Mouse (Mus musculus) limb, embryonic 14.5 days (tissue): ENCODE data around the gene Rpl27a. TPM values are rescaled to one million over a fixed set of nuclear protein-coding genes. Genes with fewer than 3 reads are reported as not detected.

Experiments used
- ATAC-seq: fragments of 200-750 bp; cut with Nextera tagmentation; 2 replicates; pipeline ENCODE4 v1.8.0; 2017; ENCODE audit warnings: low read depth, moderate number of reproducible peaks, moderate TSS enrichment; ENCODE audit not compliant: low FRiP score
- DNase-seq: peaks from one replicate; pipeline ENCODE4 v3.0.0-alpha.2; 2015; ENCODE audit warnings: low spot score
- H3K27ac ChIP-seq: fragments of 300-500 bp; sonication (generic); replicated peaks from 2 replicates; pipeline ENCODE4 v1.5.1; 2014; ENCODE audit warnings: low read depth, mild to moderate bottlenecking, low read length, moderate library complexity, mixed read lengths
- H3K27me3 ChIP-seq: fragments of 300-500 bp; sonication (generic); 2 replicates; pipeline ENCODE4 v1.6.1; 2014; ENCODE audit warnings: low read length, mixed read lengths; ENCODE audit not compliant: control insufficient read depth, insufficient read depth
- H3K36me3 ChIP-seq: fragments of 300-500 bp; sonication (generic); 2 replicates; pipeline ENCODE4 v1.6.1; 2014; ENCODE audit warnings: mild to moderate bottlenecking, low read length, moderate library complexity, mixed read lengths; ENCODE audit not compliant: control insufficient read depth, insufficient read depth
- H3K4me1 ChIP-seq: fragments of 300-500 bp; sonication (generic); 2 replicates; pipeline ENCODE4 v1.6.1; 2014; ENCODE audit warnings: antibody characterized with exemption, low read length, mixed read lengths; ENCODE audit not compliant: control insufficient read depth, insufficient read depth
- H3K4me2 ChIP-seq: fragments of 300-500 bp; sonication (generic); replicated peaks from 2 replicates; pipeline ENCODE4 v1.6.1; 2014; ENCODE audit warnings: low read depth, mild to moderate bottlenecking, low read length, moderate library complexity; ENCODE audit not compliant: severe bottlenecking
- H3K4me3 ChIP-seq: fragments of 300-500 bp; sonication (generic); replicated peaks from 2 replicates; pipeline ENCODE4 v1.5.1; 2014; ENCODE audit warnings: low read length
- H3K9ac ChIP-seq: fragments of 300-500 bp; sonication (generic); 2 replicates; pipeline ENCODE4 v1.6.1; 2014; ENCODE audit warnings: mild to moderate bottlenecking, low read depth, low read length, moderate library complexity; ENCODE audit not compliant: severe bottlenecking
- H3K9me3 ChIP-seq: fragments of 300-500 bp; sonication (generic); 2 replicates; pipeline ENCODE4 v1.6.1; 2016; ENCODE audit warnings: low read length; ENCODE audit not compliant: control insufficient read depth
- POLR2A ChIP-seq: fragments of 200-500 bp; IDR thresholded peaks from 2 replicates; pipeline ENCODE4 v1.8.0; 2012; ENCODE audit warnings: inconsistent platforms, mild to moderate bottlenecking, moderate library complexity, borderline replicate concordance; ENCODE audit not compliant: insufficient read depth, insufficient read length; ENCODE audit errors: extremely low read depth
- WGBS: fragments of 180-500 bp; shearing (Covaris S2); extraction: QIAGEN DNeasy Blood & Tissue Kit; methylation state at CpG from one replicate; pipeline ENCODE4 v1.1.7; 2014; 5-methylcytosine and 5-hydroxymethylcytosine counted together
- polyA plus RNA-seq, 2 experiments: library from polyadenylated mRNA; depleted of rRNA in 1 of 2; stranded (reverse) in 1 of 2; unstranded in 1 of 2; fragments of >200 nt; fragmentation: Nextera tagmentation in 1 of 2; extraction: Ambion mirVana in 1 of 2; gene quantifications; 2 replicates each; pipeline versions ENCODE4 v1.2.1 to v1.2.3; 2012 to 2014

Gene Rpl27a
- polyA plus RNA-seq, 2 experiments, result 165 to 923 TPM

DNA sequence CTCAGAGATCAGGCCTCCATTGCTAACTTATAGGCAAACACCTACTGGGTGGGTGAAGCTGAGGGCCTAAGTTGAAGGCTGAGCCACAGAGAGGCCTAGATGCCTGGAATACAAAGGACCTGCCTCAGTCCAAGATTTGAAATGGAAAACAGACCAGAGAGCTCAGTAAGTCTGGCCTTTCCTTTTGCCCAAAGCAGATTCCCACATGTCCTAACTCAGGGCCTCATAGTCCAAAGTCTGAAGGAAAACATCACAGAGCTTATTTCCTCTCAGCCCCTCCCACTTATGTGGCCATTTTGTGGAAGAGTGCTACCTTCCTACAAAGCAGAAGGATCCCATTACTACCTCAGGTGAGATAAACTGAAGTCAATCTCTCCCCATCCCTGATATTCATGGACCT, 22.0 kb downstream of the Rpl27a start:
- Histone ChIP-seq H3K9ac (no peak overlapping the region), H3K36me3 (peaks cover 72% of the 10 kb centered on the region), H3K4me2 (no peak overlapping the region), H3K27me3 (no peaks in the 10 kb centered on the region), H3K9me3 (no peaks in the 10 kb centered on the region), H3K4me1 (peaks cover 8% of the 10 kb centered on the region; the same call in 1 of the 2 replicates), H3K4me3 (no peak overlapping the region), H3K27ac (no peak overlapping the region)
- no peak for TF ChIP-seq POLR2A
- ATAC-seq, result no peak
- DNase-seq, result no peak

DNA sequence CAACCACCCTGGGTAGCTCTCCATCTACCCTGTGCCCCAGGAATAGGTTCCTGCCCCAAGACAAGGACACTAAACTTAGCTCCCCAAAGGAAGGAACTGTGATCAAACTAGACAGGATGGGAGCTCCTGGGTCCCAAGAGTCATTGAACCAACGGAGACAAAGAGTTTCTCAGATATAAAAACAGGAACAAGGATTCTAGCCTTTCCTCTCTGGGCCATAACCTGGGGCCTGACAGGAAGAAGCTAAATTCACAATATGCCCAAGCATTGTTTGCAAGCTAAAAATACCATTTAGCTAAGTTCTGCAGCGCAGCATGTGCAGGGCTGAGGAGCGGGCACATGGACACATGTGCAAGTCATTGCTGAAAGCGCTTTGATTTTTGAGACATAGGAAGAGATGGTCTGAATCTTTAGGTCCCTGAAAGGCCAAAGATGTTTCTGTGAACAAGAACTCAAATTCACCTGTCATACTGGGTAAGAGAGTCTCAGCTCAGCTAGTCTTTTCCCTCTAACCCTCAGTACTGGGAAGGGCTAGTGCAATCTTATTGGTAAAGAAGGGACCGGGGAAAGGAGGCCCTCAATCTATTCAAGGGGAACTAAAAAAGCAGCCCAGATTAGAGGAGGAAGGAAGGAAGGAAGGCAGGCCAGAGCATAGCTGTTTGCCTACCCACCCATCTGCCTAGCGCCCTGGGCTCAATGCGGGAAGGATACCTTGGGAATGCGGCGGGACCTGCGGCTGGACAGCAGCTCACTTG, 22.8 kb downstream of the Rpl27a start:
- no peak overlapping the region for H3K4me2 ChIP-seq
- no peak overlapping the region for H3K27ac ChIP-seq
- ATAC-seq (no peak), DNase-seq (no peak)
- no peak overlapping the region for H3K4me3 ChIP-seq
- 90% methylated on average over 10 of the region's 10 CpGs for WGBS
- H3K36me3 ChIP-seq, result peaks cover 70% of the 10 kb centered on the region
- no peaks in the 10 kb centered on the region for H3K9me3 ChIP-seq
- H3K9ac ChIP-seq, result no peak overlapping the region
- H3K27me3 ChIP-seq, result no peaks in the 10 kb centered on the region
- TF ChIP-seq POLR2A, result no peak
- H3K4me1 ChIP-seq, result peaks cover 3% of the 10 kb centered on the region; the same call in 1 of the 2 replicates

DNA sequence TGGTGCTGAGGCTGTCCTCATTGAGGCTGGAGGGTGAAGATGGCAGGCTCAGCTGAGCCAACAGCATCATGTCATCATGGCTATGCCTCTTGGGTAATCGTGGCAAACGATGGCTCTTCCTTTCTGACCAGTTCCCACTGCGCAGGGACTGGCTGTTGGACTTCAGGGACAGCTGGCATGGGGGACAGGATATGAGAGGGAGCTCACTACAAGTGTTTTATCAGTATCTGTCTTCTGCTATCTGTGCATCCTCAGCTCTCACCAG, 23.3 kb downstream of the Rpl27a start:
- no peak overlapping the region for H3K9ac ChIP-seq
- no peak for TF ChIP-seq POLR2A
- peaks cover 66% of the 10 kb centered on the region for H3K36me3 ChIP-seq
- H3K9me3 ChIP-seq, result no peaks in the 10 kb centered on the region
- H3K4me2 ChIP-seq, result no peak overlapping the region
- no peak overlapping the region for H3K27ac ChIP-seq
- DNase-seq (no peak), ATAC-seq (no peak)
- no peaks in the 10 kb centered on the region for H3K27me3 ChIP-seq
- no peaks in the 10 kb centered on the region for H3K4me1 ChIP-seq
- no peak overlapping the region for H3K4me3 ChIP-seq
- WGBS, result 89% methylated on average over 3 of the region's 3 CpGs

- no peak overlapping the region for H3K4me2 ChIP-seq
- no peaks in the 10 kb centered on the region for H3K4me1 ChIP-seq
- no peak for TF ChIP-seq POLR2A
- peaks cover 66% of the 10 kb centered on the region for H3K36me3 ChIP-seq
- H3K27ac ChIP-seq, result no peak overlapping the region
- no peak for ATAC-seq
- no peaks in the 10 kb centered on the region for H3K9me3 ChIP-seq
- no peaks in the 10 kb centered on the region for H3K27me3 ChIP-seq
- no peak overlapping the region for H3K4me3 ChIP-seq
- H3K9ac ChIP-seq, result no peak overlapping the region
- no peak for DNase-seq
- 75% methylated on average over 5 of the region's 5 CpGs for WGBS
Observed at GRCm38 (mm10) chr7:109544792-109545191, 25.8 kb downstream of the Rpl27a start.

DNA sequence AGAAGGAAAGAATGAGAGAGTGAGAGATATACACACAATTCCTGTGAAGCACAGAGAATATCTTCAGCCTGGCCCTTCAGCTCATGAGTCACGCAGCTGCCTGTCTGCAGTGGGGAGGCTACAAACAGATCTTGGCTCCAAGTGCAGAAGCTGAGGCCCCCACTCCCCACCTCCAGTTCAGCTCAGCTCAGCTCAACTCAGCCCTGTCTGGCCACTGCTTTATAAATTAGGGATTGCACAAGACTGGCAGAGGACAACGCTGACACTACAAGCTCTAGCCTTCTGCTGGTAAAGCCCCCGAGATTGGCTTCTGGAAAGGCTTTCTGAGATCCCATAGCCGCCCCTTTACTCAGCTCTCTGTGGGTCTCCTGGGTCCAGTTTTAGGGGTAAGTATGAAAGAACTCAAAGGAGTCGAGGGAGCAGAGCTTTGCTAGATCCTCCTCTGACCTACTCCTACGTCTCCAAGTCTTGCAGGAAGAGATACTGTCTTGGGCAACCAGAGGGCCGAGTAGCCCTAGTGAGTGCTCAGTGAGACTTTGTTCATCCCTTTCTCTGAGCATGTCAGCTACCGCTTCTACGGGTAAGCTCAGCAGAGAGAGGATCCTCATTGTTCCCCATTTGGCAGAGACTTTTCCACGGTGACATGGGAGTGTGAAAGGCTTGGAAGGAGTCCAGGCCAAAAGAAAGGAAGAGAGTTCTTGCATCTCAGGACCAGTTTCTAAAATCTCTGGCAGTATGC, 26.5 kb downstream of the Rpl27a start:
- peaks cover 60% of the 10 kb centered on the region for H3K36me3 ChIP-seq
- H3K4me1 ChIP-seq, result no peaks in the 10 kb centered on the region
- H3K27me3 ChIP-seq, result no peaks in the 10 kb centered on the region
- DNase-seq, result no peak
- H3K27ac ChIP-seq, result peak overlapping the region; percentile 28; the same call in 1 of the 2 replicates
- no peak for ATAC-seq
- WGBS, result 86% methylated on average over 10 of the region's 10 CpGs
- H3K9ac ChIP-seq, result no peak overlapping the region
- H3K9me3 ChIP-seq, result no peaks in the 10 kb centered on the region
- H3K4me2 ChIP-seq, result no peak overlapping the region
- no peak for TF ChIP-seq POLR2A
- H3K4me3 ChIP-seq, result no peak overlapping the region
